ENCODE assay signal across 8 mouse cellular contexts in the genomic region with DNA sequence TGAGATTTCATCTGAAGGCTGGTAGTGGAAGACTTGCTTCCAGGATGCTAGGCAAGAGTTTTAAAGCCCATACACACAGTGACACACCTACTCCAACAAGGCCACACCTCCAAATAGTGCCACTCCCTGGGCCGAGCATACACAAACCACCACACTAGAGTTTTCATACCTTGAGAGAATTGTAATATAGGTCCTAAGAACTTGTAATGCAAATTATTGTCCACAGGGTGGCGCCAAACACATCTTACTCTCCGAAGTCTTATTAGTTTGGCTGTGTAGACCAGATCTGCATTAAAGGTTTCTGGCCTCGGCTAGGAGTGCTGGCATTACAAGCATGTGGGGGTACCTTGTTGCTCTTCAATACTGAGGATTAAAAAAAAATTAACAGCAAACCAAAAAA. TPM values are rescaled to one million over a fixed set of nuclear protein-coding genes. Genes with fewer than 3 reads are reported as not detected.
DNase-seq lines count a peak whose midpoint lies in the region; ATAC-seq lines count a peak whose summit lies in the region.

No protein-coding gene starts in this region.

- H3K27me3 ChIP-seq in lung, embryonic 16.5 days (ENCODE audit: control insufficient read depth, insufficient read depth, low read depth, low read length), result no peaks in the 10 kb centered on the region

- no peak overlapping the region for H3K27ac ChIP-seq in lung, embryonic 16.5 days (ENCODE audit: low read length)

- peaks cover 21% of the 10 kb centered on the region for H3K36me3 ChIP-seq in lung, embryonic 16.5 days (ENCODE audit: control insufficient read depth, insufficient read depth, low read length)

- peak; percentile 46 to 66; a peak in 1 of 4 replicates for ATAC-seq in hematopoietic stem cell, adult 5-6 weeks (replicated peaks in 1 of 2; ENCODE audit: insufficient read depth in 1 of 2, low FRiP score in 2 of 2, low TSS enrichment in 1 of 2, low read depth in 1 of 2, poor library complexity in 2 of 2, severe bottlenecking in 2 of 2)
- ATAC-seq in lung, embryonic 16.5 days (ENCODE audit: low read depth), result peak; percentile 34; the same call in 1 of the 2 replicates

- H3K4me2 ChIP-seq in lung, embryonic 16.5 days (ENCODE audit: low read depth, low read length), result no peak overlapping the region

- H3K4me1 ChIP-seq in lung, embryonic 16.5 days (replicated peaks; ENCODE audit: control insufficient read depth, insufficient read depth, low read length), result no peaks in the 10 kb centered on the region

- H3K4me3 ChIP-seq in lung, embryonic 16.5 days (ENCODE audit: low read length), result no peak overlapping the region

- WGBS in large intestine, adult 2 months, result 4% methylated on average over 4 of the region's 4 CpGs
- 3% methylated on average over 4 of the region's 4 CpGs for WGBS in lung, embryonic 16.5 days

- no peaks in the 10 kb centered on the region for H3K9me3 ChIP-seq in lung, embryonic 16.5 days (ENCODE audit: control insufficient read depth, low read length)

- H3K9ac ChIP-seq in lung, embryonic 16.5 days (ENCODE audit: low read length), result no peak overlapping the region

- DNase-seq in adrenal gland, adult (ENCODE audit: inconsistent age in 2 of 2, low spot score in 1 of 2), result peak; percentile 47 to 86
- no peak for DNase-seq in adrenal gland, postnatal 4 days (ENCODE audit: low spot score in 2 of 2)
- peak; percentile 75 for DNase-seq in adrenal gland, postnatal 14 days
- peak; percentile 47 for DNase-seq in embryo, embryonic 9.5 days (ENCODE audit: extremely low spot score)
- DNase-seq in large intestine, adult 2 months (ENCODE audit: low read depth, low spot score), result peak; percentile 70
- DNase-seq in retina, postnatal 1 day, result peak; percentile 87

RNA-seq across cellular contexts. Expression of a gene that starts 17.7 kb away (rescaled TPM):
- total RNA-seq in adrenal gland, postnatal 4 days (2021), result 1 to 10 TPM; 3.3 to 4.1 TPM
- 4.7 and 5.4 TPM in 2 replicates for total RNA-seq in adrenal gland, postnatal 14 days (2021)
- total RNA-seq in hematopoietic stem cell, adult 5-6 weeks (2017), result not detected in 2 replicates
- polyA plus RNA-seq in large intestine, adult 2 months (2012; rRNA removed), result 0.77 and 0.84 TPM in 2 replicates
- polyA plus RNA-seq in lung, embryonic 16.5 days (2015; fragmentation: Nextera tagmentation; extraction: Ambion mirVana), result 5.5 and 5.9 TPM in 2 replicates

RNA-seq across cellular contexts. Expression of a gene that starts 37.3 kb away (rescaled TPM):
- total RNA-seq in adrenal gland, postnatal 4 days (2021), result 10 to 100 TPM; 39.8 to 41.9 TPM
- 28.9 and 36.7 TPM in 2 replicates for total RNA-seq in adrenal gland, postnatal 14 days (2021)
- 0.56 and 1.5 TPM in 2 replicates for total RNA-seq in hematopoietic stem cell, adult 5-6 weeks (2017)
- 4.0 and 4.7 TPM in 2 replicates for polyA plus RNA-seq in large intestine, adult 2 months (2012; rRNA removed)
- 19.3 and 21.6 TPM in 2 replicates for polyA plus RNA-seq in lung, embryonic 16.5 days (2015; fragmentation: Nextera tagmentation; extraction: Ambion mirVana)

RNA-seq across cellular contexts. Expression of a gene that starts 44.4 kb away (rescaled TPM):
- total RNA-seq in adrenal gland, postnatal 4 days (2021), result 10 to 100 TPM; 35.0 to 36.9 TPM
- 23.7 and 25.6 TPM in 2 replicates for total RNA-seq in adrenal gland, postnatal 14 days (2021)
- 49.2 and 50.2 TPM in 2 replicates for total RNA-seq in hematopoietic stem cell, adult 5-6 weeks (2017)
- polyA plus RNA-seq in large intestine, adult 2 months (2012; rRNA removed), result 16.7 and 21.3 TPM in 2 replicates
- 113 and 117 TPM in 2 replicates for polyA plus RNA-seq in lung, embryonic 16.5 days (2015; fragmentation: Nextera tagmentation; extraction: Ambion mirVana)

RNA-seq across cellular contexts. Expression of a gene that starts 44.5 kb away (rescaled TPM):
- 10 to 100 TPM; 28.7 to 32.9 TPM for total RNA-seq in adrenal gland, postnatal 4 days (2021)
- 15.0 and 16.7 TPM in 2 replicates for total RNA-seq in adrenal gland, postnatal 14 days (2021)
- 11.6 and 15.2 TPM in 2 replicates for total RNA-seq in hematopoietic stem cell, adult 5-6 weeks (2017)
- polyA plus RNA-seq in large intestine, adult 2 months (2012; rRNA removed), result 24.8 and 30.4 TPM in 2 replicates
- 39.6 and 43.2 TPM in 2 replicates for polyA plus RNA-seq in lung, embryonic 16.5 days (2015; fragmentation: Nextera tagmentation; extraction: Ambion mirVana)

RNA-seq across cellular contexts. Expression of a gene that starts 56.9 kb away (rescaled TPM):
- total RNA-seq in adrenal gland, postnatal 4 days (2021), result not detected
- total RNA-seq in adrenal gland, postnatal 14 days (2021), result not detected in 2 replicates
- total RNA-seq in hematopoietic stem cell, adult 5-6 weeks (2017), result not detected in 2 replicates
- 0.06 and 0.22 TPM in 2 replicates for polyA plus RNA-seq in large intestine, adult 2 months (2012; rRNA removed)
- polyA plus RNA-seq in lung, embryonic 16.5 days (2015; fragmentation: Nextera tagmentation; extraction: Ambion mirVana), result 0.31 and 0.65 TPM in 2 replicates

Comparison
In these comparisons a context has a peak if more than half of its experiments do, and no peak if none do; other contexts are left out.
1. DNase-seq: peak in adrenal gland, adult (2 of 2), adrenal gland, postnatal 14 days (single experiment), embryo, embryonic 9.5 days (single experiment), large intestine, adult 2 months (single experiment) and retina, postnatal 1 day (single experiment); none in adrenal gland, postnatal 4 days (0 of 2).
2. RNA of a gene that starts 37.3 kb away (total RNA-seq): 39.8 to 41.9 TPM in adrenal gland, postnatal 4 days and 28.9 to 36.7 TPM in adrenal gland, postnatal 14 days; 0.56 to 1.5 TPM in hematopoietic stem cell, adult 5-6 weeks; every median in the first group is over 10 times any median in the second.